Mouse (Mus musculus): ENCODE measurements around the gene Wt1. TPM values are rescaled to one million over a fixed set of nuclear protein-coding genes. Genes with fewer than 3 reads are reported as not detected.

The Wt1 gene
- polyA plus RNA-seq, 1 experiment from 2014 or later, result 0.15 TPM

- Histone ChIP-seq H3K27ac (ENCODE audit: low read depth, low read length) (no peak overlapping the region), H3K27me3 (ENCODE audit: control insufficient read depth, insufficient read depth, low read length) (peaks cover 83% of the 10 kb centered on the region), H3K4me1 (replicated peaks; ENCODE audit: control insufficient read depth, insufficient read depth, low read length) (peaks cover 14% of the 10 kb centered on the region), H3K36me3 (ENCODE audit: control insufficient read depth, insufficient read depth, low read length) (no peaks in the 10 kb centered on the region), H3K4me2 (ENCODE audit: low read depth, low read length, severe bottlenecking) (0 out of 2 replicates have a peak overlapping the region, but pooled peaks have one; percentile 5), H3K9ac (ENCODE audit: low read length) (no peak overlapping the region), H3K9me3 (ENCODE audit: control insufficient read depth, low read length) (no peaks in the 10 kb centered on the region), H3K4me3 (ENCODE audit: low read depth, low read length) (no peak overlapping the region)
- DNase-seq (ENCODE audit: low spot score), result peak; percentile 67
- peak; percentile 34; the same call in 1 of the 2 replicates for ATAC-seq (replicated peaks; ENCODE audit: low FRiP score)
- WGBS, result 1% methylated on average over 27 of the region's 27 CpGs
These were observed 3.4 kb upstream of the Wt1 start for GRCm38 (mm10) chr2:105122886-105123285.

DNA sequence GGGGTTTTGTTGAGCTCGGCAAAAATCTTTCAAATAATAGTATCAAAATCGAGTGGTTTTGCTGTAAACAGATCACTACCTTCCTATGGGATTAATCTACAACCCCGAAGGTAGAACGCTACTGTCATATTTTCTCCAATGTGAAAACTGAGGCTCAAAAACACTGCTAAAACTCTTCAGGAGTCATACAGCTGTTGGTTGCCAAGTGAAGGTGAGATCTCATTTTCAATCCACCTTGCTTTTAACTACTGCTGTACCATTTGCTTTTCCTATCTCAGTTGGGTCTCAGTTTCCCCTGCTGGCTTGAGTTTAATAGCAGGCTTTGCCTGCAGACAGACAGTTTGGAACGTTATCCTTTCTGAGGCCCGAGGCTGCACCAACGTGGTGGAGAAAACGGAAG lies 2.9 kb upstream of the Wt1 start:
- Histone ChIP-seq H3K27ac (ENCODE audit: low read depth, low read length) (no peak overlapping the region), H3K4me3 (ENCODE audit: low read depth, low read length) (no peak overlapping the region), H3K9ac (ENCODE audit: low read length) (no peak overlapping the region), H3K36me3 (ENCODE audit: control insufficient read depth, insufficient read depth, low read length) (no peaks in the 10 kb centered on the region), H3K9me3 (ENCODE audit: control insufficient read depth, low read length) (no peaks in the 10 kb centered on the region), H3K4me2 (ENCODE audit: low read depth, low read length, severe bottlenecking) (no peak overlapping the region), H3K27me3 (ENCODE audit: control insufficient read depth, insufficient read depth, low read length) (peaks cover 84% of the 10 kb centered on the region), H3K4me1 (replicated peaks; ENCODE audit: control insufficient read depth, insufficient read depth, low read length) (peaks cover 14% of the 10 kb centered on the region)
- ATAC-seq (replicated peaks; ENCODE audit: low FRiP score) (no peak), DNase-seq (ENCODE audit: low spot score) (no peak)
- under 1% methylated on average over 8 of the region's 8 CpGs for WGBS

DNA sequence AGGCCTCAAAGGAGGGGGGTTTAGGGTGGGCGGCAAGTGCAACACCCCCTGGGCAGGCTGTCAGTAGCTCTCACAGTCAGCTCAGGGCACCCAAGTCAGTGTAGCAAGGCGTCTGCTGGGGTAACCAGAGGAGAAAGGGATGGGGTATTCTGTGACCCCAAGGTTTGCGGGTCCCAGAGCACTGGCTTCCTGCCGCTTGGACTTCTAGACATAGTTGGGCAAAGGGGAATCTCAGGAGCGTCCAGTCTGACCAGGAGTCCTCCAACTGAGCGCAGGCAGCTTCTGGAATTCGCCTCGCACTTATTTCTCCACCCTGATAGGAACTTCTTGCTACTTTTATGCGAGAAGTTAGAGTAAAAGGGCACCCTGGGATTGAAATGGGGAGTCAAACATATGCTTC lies 2.4 kb upstream of the Wt1 start:
- H3K9me3 ChIP-seq (ENCODE audit: control insufficient read depth, low read length), result no peaks in the 10 kb centered on the region
- no peak for ATAC-seq (replicated peaks; ENCODE audit: low FRiP score)
- DNase-seq (ENCODE audit: low spot score), result no peak
- H3K27me3 ChIP-seq (ENCODE audit: control insufficient read depth, insufficient read depth, low read length), result peaks cover 88% of the 10 kb centered on the region
- H3K4me2 ChIP-seq (ENCODE audit: low read depth, low read length, severe bottlenecking), result no peak overlapping the region
- H3K27ac ChIP-seq (ENCODE audit: low read depth, low read length), result no peak overlapping the region
- under 1% methylated on average over 9 of the region's 9 CpGs for WGBS
- no peak overlapping the region for H3K9ac ChIP-seq (ENCODE audit: low read length)
- no peak overlapping the region for H3K4me3 ChIP-seq (ENCODE audit: low read depth, low read length)
- H3K36me3 ChIP-seq (ENCODE audit: control insufficient read depth, insufficient read depth, low read length), result no peaks in the 10 kb centered on the region
- peaks cover 14% of the 10 kb centered on the region for H3K4me1 ChIP-seq (replicated peaks; ENCODE audit: control insufficient read depth, insufficient read depth, low read length)

DNA sequence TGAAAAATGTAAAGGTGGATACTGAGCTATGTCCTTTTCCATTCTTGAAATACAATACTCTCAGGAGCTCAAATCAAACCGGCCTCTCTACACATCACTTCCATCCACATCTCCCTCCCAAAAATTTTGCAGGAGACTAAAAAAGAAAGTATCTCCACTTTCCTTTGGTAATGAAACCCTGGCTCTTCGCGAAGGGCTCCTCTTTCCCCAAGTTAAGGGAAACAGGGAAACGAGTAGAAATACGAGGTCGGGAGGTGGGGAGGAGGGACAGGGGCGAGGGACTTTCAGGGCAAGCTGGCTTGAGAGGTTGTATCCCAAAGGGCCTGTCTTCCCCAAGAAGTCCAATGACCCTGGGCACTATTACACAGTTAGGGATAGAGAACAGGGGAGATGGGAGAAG lies 1.9 kb upstream of the Wt1 start:
- Histone ChIP-seq H3K36me3 (ENCODE audit: control insufficient read depth, insufficient read depth, low read length) (no peaks in the 10 kb centered on the region), H3K4me2 (ENCODE audit: low read depth, low read length, severe bottlenecking) (no peak overlapping the region), H3K27me3 (ENCODE audit: control insufficient read depth, insufficient read depth, low read length) (peaks cover 91% of the 10 kb centered on the region), H3K9me3 (ENCODE audit: control insufficient read depth, low read length) (no peaks in the 10 kb centered on the region), H3K4me1 (replicated peaks; ENCODE audit: control insufficient read depth, insufficient read depth, low read length) (peaks cover 14% of the 10 kb centered on the region), H3K9ac (ENCODE audit: low read length) (no peak overlapping the region), H3K27ac (ENCODE audit: low read depth, low read length) (no peak overlapping the region), H3K4me3 (ENCODE audit: low read depth, low read length) (no peak overlapping the region)
- under 1% methylated on average over 7 of the region's 7 CpGs for WGBS
- ATAC-seq (replicated peaks; ENCODE audit: low FRiP score) (no peak), DNase-seq (ENCODE audit: low spot score) (no peak)

DNA sequence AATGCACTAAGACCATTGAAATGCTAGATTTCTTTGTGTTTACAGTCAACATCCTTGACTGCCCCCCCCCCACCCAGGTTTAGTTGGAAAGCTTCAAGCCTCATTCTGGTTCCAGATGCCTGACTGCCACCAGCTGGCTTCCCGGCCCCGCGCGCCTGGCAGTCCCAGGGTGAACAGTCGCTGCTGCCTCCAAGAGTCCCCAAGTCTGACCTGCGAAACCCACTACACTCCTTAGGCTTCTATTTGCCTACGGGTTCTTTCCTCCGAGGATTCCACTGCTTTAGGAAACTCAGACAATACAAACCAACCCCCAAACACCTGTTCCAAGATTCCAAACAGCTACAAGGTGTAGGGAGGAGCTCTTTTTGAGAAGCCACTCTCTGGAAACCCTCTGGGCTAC lies 1.1 kb upstream of the Wt1 start:
- WGBS, result 2% methylated on average over 8 of the region's 8 CpGs
- H3K4me3 ChIP-seq (ENCODE audit: low read depth, low read length), result no peak overlapping the region
- no peaks in the 10 kb centered on the region for H3K36me3 ChIP-seq (ENCODE audit: control insufficient read depth, insufficient read depth, low read length)
- peaks cover 94% of the 10 kb centered on the region for H3K27me3 ChIP-seq (ENCODE audit: control insufficient read depth, insufficient read depth, low read length)
- H3K4me1 ChIP-seq (replicated peaks; ENCODE audit: control insufficient read depth, insufficient read depth, low read length), result peaks cover 14% of the 10 kb centered on the region
- ATAC-seq (replicated peaks; ENCODE audit: low FRiP score), result no peak
- H3K4me2 ChIP-seq (ENCODE audit: low read depth, low read length, severe bottlenecking), result no peak overlapping the region
- DNase-seq (ENCODE audit: low spot score), result no peak
- H3K9ac ChIP-seq (ENCODE audit: low read length), result no peak overlapping the region
- no peak overlapping the region for H3K27ac ChIP-seq (ENCODE audit: low read depth, low read length)
- no peaks in the 10 kb centered on the region for H3K9me3 ChIP-seq (ENCODE audit: control insufficient read depth, low read length)

DNA sequence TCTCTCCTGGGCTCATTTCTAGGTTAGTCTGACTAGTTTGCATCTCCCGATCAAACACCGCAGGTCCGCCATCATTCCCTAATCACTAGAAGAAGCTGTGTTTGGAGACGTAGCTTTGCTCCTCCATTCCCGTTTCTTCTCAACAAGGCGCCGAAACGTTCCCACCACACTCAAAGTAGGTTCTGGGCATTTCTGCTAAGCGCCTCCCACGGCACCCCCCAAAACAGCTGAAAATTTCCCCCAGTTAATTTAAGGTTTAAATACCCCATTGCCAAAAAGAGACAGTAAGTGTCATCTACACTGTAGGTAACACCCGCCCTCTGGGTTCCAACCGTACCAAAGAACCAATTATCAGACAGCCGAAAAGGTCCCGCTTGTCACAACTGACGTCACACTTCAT lies 688 bp upstream of the Wt1 start:
- no peak for ATAC-seq (replicated peaks; ENCODE audit: low FRiP score)
- H3K4me1 ChIP-seq (replicated peaks; ENCODE audit: control insufficient read depth, insufficient read depth, low read length), result peaks cover 14% of the 10 kb centered on the region

DNA sequence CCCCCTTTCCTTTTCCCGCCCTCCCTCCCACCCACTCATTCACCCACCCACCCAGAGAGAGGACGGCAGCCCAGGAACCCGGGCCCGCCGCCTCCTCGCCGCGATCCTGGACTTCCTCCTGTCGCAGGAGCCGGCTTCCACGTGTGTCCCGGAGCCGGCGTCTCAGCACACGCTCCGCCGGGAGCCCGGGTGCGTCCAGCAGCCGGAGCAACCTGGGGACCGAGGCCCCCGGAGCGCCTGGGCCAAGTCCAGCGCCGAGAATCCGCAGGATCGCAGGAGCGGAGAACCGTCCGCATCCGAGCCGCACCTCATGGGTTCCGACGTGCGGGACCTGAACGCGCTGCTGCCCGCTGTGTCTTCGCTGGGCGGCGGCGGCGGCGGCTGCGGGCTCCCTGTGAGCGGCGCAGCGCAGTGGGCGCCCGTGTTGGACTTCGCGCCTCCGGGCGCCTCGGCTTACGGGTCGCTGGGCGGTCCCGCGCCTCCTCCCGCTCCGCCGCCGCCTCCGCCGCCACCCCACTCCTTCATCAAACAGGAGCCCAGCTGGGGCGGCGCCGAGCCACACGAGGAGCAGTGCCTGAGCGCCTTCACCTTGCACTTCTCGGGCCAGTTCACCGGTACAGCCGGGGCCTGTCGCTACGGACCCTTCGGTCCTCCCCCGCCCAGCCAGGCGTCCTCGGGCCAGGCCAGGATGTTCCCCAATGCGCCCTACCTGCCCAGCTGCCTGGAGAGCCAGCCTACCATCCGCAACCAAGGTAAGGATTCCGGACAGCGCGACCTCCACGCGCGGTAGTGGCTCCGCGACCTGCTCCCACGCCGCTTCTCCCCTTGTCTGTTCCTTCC lies 582 bp downstream of the Wt1 start:
- peaks cover 14% of the 10 kb centered on the region for H3K4me1 ChIP-seq (replicated peaks; ENCODE audit: control insufficient read depth, insufficient read depth, low read length)
- DNase-seq (ENCODE audit: low spot score), result peak; percentile 73
- no peaks in the 10 kb centered on the region for H3K36me3 ChIP-seq (ENCODE audit: control insufficient read depth, insufficient read depth, low read length)
- H3K27me3 ChIP-seq (ENCODE audit: control insufficient read depth, insufficient read depth, low read length), result peaks cover 94% of the 10 kb centered on the region
- H3K4me2 ChIP-seq (ENCODE audit: low read depth, low read length, severe bottlenecking), result peak overlapping the region; percentile 40
- H3K9me3 ChIP-seq (ENCODE audit: control insufficient read depth, low read length), result no peaks in the 10 kb centered on the region
- whole genome bisulfite sequencing, result under 1% methylated on average over 88 of the region's 92 CpGs
- H3K27ac ChIP-seq (ENCODE audit: low read depth, low read length), result no peak overlapping the region
- H3K4me3 ChIP-seq (ENCODE audit: low read depth, low read length), result peak overlapping the region; percentile 23
- no peak overlapping the region for H3K9ac ChIP-seq (ENCODE audit: low read length)
- ATAC-seq (replicated peaks; ENCODE audit: low FRiP score), result peak; percentile 7; the same call in 1 of the 2 replicates

More for the DNA sequence above, 688 bp upstream of the Wt1 start:
- Histone ChIP-seq H3K4me2 (ENCODE audit: low read depth, low read length, severe bottlenecking) (no peak overlapping the region), H3K27ac (ENCODE audit: low read depth, low read length) (no peak overlapping the region), H3K4me3 (ENCODE audit: low read depth, low read length) (no peak overlapping the region), H3K27me3 (ENCODE audit: control insufficient read depth, insufficient read depth, low read length) (peaks cover 94% of the 10 kb centered on the region), H3K36me3 (ENCODE audit: control insufficient read depth, insufficient read depth, low read length) (no peaks in the 10 kb centered on the region), H3K9me3 (ENCODE audit: control insufficient read depth, low read length) (no peaks in the 10 kb centered on the region), H3K9ac (ENCODE audit: low read length) (no peak overlapping the region)
- no peak for DNase-seq (ENCODE audit: low spot score)
- WGBS, result 1% methylated on average over 15 of the region's 15 CpGs

GRCm38 (mm10) chr2:105127531-105128480 lies 1.5 kb downstream of the Wt1 start:
- under 1% methylated on average over 52 of the region's 52 CpGs for WGBS
- Histone ChIP-seq H3K4me2 (ENCODE audit: low read depth, low read length, severe bottlenecking) (no peak overlapping the region; the same call in 1 of the 2 replicates), H3K27ac (ENCODE audit: low read depth, low read length) (no peak overlapping the region), H3K4me3 (ENCODE audit: low read depth, low read length) (no peak overlapping the region), H3K9ac (ENCODE audit: low read length) (no peak overlapping the region), H3K27me3 (ENCODE audit: control insufficient read depth, insufficient read depth, low read length) (peaks cover 96% of the 10 kb centered on the region), H3K36me3 (ENCODE audit: control insufficient read depth, insufficient read depth, low read length) (no peaks in the 10 kb centered on the region), H3K4me1 (replicated peaks; ENCODE audit: control insufficient read depth, insufficient read depth, low read length) (peaks cover 12% of the 10 kb centered on the region), H3K9me3 (ENCODE audit: control insufficient read depth, low read length) (no peaks in the 10 kb centered on the region)
- peak; percentile 62 for DNase-seq (ENCODE audit: low spot score)
- no peak for ATAC-seq (replicated peaks; ENCODE audit: low FRiP score)
